Mouse (Mus musculus) liver, embryonic 13.5 days (tissue): ENCODE data around the gene Ucp2. TPM values are rescaled to one million over a fixed set of nuclear protein-coding genes. Genes with fewer than 3 reads are reported as not detected.
"Not testable (repeated sequence)": the region's sequence is repeated elsewhere in the genome, so short reads cannot be mapped to it uniquely, and the experiment has no call there.

ENCODE experiments used
- ATAC-seq: fragments of 200-750 bp; cut with Nextera tagmentation; 2 replicates; pipeline ENCODE4 v1.8.0; 2017; ENCODE audit warnings: low read depth, mild to moderate bottlenecking, moderate number of reproducible peaks, moderate library complexity
- DNase-seq: peaks from one replicate; pipeline ENCODE4 v3.0.0; 2022
- H3K27ac ChIP-seq: fragments of 300-500 bp; sonication (generic); 2 replicates; pipeline ENCODE4 v1.5.1; 2015; ENCODE audit warnings: moderate library complexity, mild to moderate bottlenecking, inconsistent platforms
- H3K27me3 ChIP-seq: fragments of 300-500 bp; sonication (generic); 2 replicates; pipeline ENCODE4 v1.6.1; 2015; ENCODE audit warnings: mild to moderate bottlenecking, inconsistent platforms
- H3K36me3 ChIP-seq: fragments of 300-500 bp; sonication (generic); 2 replicates; pipeline ENCODE4 v1.6.1; 2015; ENCODE audit warnings: mild to moderate bottlenecking, inconsistent platforms
- H3K4me1 ChIP-seq: fragments of 300-500 bp; sonication (generic); replicated peaks from 2 replicates; pipeline ENCODE4 v1.6.1; 2015; ENCODE audit warnings: inconsistent platforms
- H3K4me2 ChIP-seq: fragments of 300-500 bp; sonication (generic); 2 replicates; pipeline ENCODE4 v1.6.1; 2015; ENCODE audit warnings: inconsistent platforms, mild to moderate bottlenecking, moderate library complexity
- H3K4me3 ChIP-seq: fragments of 300-500 bp; sonication (generic); replicated peaks from 2 replicates; pipeline ENCODE4 v1.5.1; 2015; ENCODE audit warnings: mild to moderate bottlenecking, inconsistent platforms
- H3K9ac ChIP-seq: fragments of 300-500 bp; sonication (generic); 2 replicates; pipeline ENCODE4 v1.6.1; 2015; ENCODE audit warnings: mild to moderate bottlenecking, inconsistent platforms
- H3K9me3 ChIP-seq: fragments of 300-500 bp; sonication (generic); replicated peaks from 2 replicates; pipeline ENCODE4 v1.6.1; 2016; ENCODE audit warnings: inconsistent platforms
- WGBS: fragments of 180-500 bp; shearing (Covaris S2); methylation state at CpG from one replicate; pipeline ENCODE4 v1.1.7; 2015; ENCODE audit not compliant: insufficient replicate concordance; 5-methylcytosine and 5-hydroxymethylcytosine counted together
- polyA plus RNA-seq: library from polyadenylated mRNA; unstranded; fragments of >200 nt; fragmentation: Nextera tagmentation; extraction: Ambion mirVana; gene quantifications from 2 replicates; pipeline ENCODE4 v1.2.1, GENCODE M21; 2015

Gene Ucp2
- polyA plus RNA-seq, 1 experiment from 2014 or later: 673 TPM

- no peaks in the 10 kb centered on the region for H3K36me3 ChIP-seq
- peak; percentile 47 for ATAC-seq
- no peak overlapping the region for H3K4me2 ChIP-seq
- peaks cover 27% of the 10 kb centered on the region for H3K4me1 ChIP-seq
- H3K27me3 ChIP-seq: 0 out of 2 replicates have a peak, but pooled peaks cover 2% of the 10 kb centered on the region
- no peak overlapping the region for H3K27ac ChIP-seq
- H3K9me3 ChIP-seq: no peaks in the 10 kb centered on the region
- no peak for DNase-seq
- no peak overlapping the region for H3K9ac ChIP-seq
- WGBS: 51% methylated on average over 15 of the region's 15 CpGs
- no peak overlapping the region for H3K4me3 ChIP-seq
Measured at GRCm38 (mm10) chr7:100479823-100480164, 13.3 kb upstream of the Ucp2 start.

DNA sequence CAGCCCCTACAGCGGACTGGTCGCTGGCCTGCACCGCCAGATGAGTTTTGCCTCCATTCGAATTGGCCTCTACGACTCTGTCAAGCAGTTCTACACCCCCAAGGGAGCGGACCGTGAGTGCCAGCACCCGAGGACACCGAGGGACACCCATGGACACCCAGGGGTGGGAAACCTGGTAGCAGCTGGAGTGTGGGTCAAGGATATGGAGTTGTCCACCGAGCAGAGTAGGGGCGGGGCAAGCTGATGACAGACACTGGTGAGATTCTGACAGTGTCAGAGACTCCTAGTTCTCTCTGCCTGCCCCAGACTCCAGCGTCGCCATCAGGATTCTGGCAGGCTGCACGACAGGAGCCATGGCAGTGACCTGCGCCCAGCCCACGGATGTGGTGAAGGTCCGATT is 13.0 kb upstream of the Ucp2 start:
- Histone ChIP-seq H3K9ac (no peak overlapping the region), H3K4me3 (no peak overlapping the region), H3K4me2 (no peak overlapping the region), H3K27ac (no peak overlapping the region), H3K4me1 (peaks cover 29% of the 10 kb centered on the region), H3K27me3 (0 out of 2 replicates have a peak, but pooled peaks cover 2% of the 10 kb centered on the region), H3K36me3 (no peaks in the 10 kb centered on the region), H3K9me3 (no peaks in the 10 kb centered on the region)
- no peak for DNase-seq
- 73% methylated on average over 17 of the region's 17 CpGs for WGBS
- ATAC-seq: no peak

DNA sequence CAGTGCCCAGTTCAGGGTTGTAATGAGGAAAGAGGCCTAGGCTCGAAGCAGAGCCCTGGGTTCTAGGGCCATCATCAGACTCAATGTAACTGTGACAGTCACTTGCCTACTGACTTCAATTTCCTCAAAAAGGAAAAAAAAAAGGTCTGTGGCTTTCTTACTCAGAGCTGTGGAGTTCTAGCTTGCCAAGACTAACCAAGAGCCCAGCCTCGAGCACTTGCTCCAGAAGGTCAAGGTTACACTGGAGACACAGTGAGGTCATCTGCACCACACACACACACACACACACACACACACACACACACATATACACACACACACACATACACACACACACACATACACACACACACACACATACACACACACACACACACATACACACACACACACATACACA is 11.1 kb upstream of the Ucp2 start:
- H3K36me3 ChIP-seq, H3K27me3 ChIP-seq, DNase-seq, H3K27ac ChIP-seq, H3K9me3 ChIP-seq, H3K4me3 ChIP-seq, H3K4me2 ChIP-seq, H3K9ac ChIP-seq, ATAC-seq: not testable (repeated sequence)
- peaks cover 29% of the 10 kb centered on the region for H3K4me1 ChIP-seq
- WGBS: 58% methylated on average over 2 of the region's 2 CpGs

DNA sequence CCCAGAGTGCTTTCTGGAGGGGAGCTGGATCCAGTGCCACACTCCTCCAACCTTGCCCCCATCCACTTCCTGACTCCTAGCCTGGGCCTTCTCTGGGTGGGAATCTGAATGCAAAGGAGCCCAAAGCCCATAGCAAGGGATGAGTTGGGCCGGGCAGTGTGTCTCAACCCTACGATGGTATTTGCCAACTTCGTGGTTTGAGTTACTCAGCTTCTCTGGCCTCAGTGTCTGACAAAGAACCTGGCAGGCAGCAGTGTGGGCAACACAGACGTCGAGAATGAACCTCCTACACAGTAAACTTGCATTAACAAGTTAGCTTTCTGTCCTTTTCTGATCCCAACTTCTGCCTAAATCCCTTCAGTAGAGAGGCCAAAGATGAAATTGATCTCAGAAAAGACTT is 8.6 kb upstream of the Ucp2 start:
- H3K9ac ChIP-seq: no peak overlapping the region
- no peak for ATAC-seq
- 75% methylated on average over 5 of the region's 5 CpGs for WGBS

DNA sequence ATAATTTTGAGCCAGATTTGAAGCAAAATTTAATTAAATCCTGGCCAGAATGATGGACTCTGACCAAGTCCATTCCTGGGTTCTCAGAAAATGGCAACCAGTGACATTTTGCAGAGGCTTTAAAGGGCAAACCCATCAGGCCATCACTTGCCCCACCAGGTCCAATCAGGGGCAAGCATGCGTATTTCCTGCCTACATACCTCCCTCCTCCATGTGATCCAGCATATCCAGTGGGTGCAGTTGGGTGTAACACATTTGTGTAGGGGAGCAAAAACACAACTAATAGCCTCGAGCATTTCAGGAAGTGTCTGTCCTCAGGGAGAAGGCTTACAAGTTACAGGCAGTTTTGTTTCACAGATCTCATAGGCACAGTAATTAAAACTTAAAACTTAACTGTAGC is 5.8 kb upstream of the Ucp2 start:
- H3K9ac ChIP-seq: no peak overlapping the region
- peaks cover 30% of the 10 kb centered on the region for H3K4me1 ChIP-seq
- H3K36me3 ChIP-seq: no peaks in the 10 kb centered on the region
- no peak overlapping the region for H3K4me2 ChIP-seq
- WGBS: 46% methylated on average over 2 of the region's 2 CpGs
- no peak for ATAC-seq
- H3K4me3 ChIP-seq: no peak overlapping the region
- no peaks in the 10 kb centered on the region for H3K9me3 ChIP-seq
- DNase-seq: no peak
- H3K27me3 ChIP-seq: no peaks in the 10 kb centered on the region
- no peak overlapping the region for H3K27ac ChIP-seq

More for the DNA sequence above, 8.6 kb upstream of the Ucp2 start:
- Histone ChIP-seq H3K27me3 (no peaks in the 10 kb centered on the region), H3K36me3 (no peaks in the 10 kb centered on the region), H3K4me3 (no peak overlapping the region), H3K4me2 (no peak overlapping the region), H3K9me3 (no peaks in the 10 kb centered on the region), H3K4me1 (peaks cover 28% of the 10 kb centered on the region), H3K27ac (peak overlapping the region; percentile 25)
- DNase-seq: no peak

DNA sequence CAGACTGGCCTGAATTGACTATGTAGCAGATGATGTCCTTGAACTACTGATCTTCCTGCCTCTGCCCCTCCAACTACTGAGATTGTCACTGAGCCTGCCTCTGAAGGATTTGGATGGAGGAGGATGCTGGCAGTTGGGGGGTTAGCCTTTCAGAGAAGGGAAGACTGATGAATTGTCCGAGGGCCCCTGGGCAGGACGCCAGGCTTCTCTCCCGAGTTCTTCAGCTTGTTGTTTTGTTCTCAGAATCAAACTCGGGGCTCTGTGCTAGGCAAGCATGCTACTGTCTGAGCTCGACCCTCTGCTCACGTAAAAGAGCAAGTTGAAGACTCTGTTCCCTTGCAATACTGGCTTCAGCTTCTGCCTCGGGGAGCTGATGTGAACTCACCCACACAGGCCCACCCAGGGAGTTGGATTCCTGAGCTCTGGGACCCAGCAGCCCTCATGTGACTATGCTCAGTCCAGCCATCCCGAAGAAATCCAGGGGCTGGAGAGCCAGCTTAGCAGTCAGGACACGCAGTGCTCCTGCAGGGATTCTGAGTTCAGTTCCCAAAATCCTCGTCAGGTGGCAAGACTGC is 4.6 kb upstream of the Ucp2 start:
- no peak for DNase-seq
- no peaks in the 10 kb centered on the region for H3K27me3 ChIP-seq
- H3K9me3 ChIP-seq: no peaks in the 10 kb centered on the region
- peaks cover 32% of the 10 kb centered on the region for H3K4me1 ChIP-seq
- H3K4me3 ChIP-seq: no peak overlapping the region
- no peaks in the 10 kb centered on the region for H3K36me3 ChIP-seq
- ATAC-seq: no peak
- H3K9ac ChIP-seq: no peak overlapping the region
- H3K4me2 ChIP-seq: no peak overlapping the region
- 57% methylated on average over 10 of the region's 10 CpGs for WGBS
- no peak overlapping the region for H3K27ac ChIP-seq

- under 1% methylated on average over 36 of the region's 36 CpGs for WGBS
- ATAC-seq (peak; percentile 72), DNase-seq (no peak)
- Histone ChIP-seq H3K27ac (peak overlapping the region; percentile 94), H3K9ac (peak overlapping the region; percentile 98), H3K4me2 (peak overlapping the region; percentile 94), H3K36me3 (peaks cover 37% of the 10 kb centered on the region), H3K4me1 (peaks cover 49% of the 10 kb centered on the region), H3K27me3 (no peaks in the 10 kb centered on the region), H3K4me3 (peak overlapping the region; percentile 80), H3K9me3 (no peaks in the 10 kb centered on the region)
Measured at GRCm38 (mm10) chr7:100492391-100493116, 583 bp upstream of the Ucp2 start.

DNA sequence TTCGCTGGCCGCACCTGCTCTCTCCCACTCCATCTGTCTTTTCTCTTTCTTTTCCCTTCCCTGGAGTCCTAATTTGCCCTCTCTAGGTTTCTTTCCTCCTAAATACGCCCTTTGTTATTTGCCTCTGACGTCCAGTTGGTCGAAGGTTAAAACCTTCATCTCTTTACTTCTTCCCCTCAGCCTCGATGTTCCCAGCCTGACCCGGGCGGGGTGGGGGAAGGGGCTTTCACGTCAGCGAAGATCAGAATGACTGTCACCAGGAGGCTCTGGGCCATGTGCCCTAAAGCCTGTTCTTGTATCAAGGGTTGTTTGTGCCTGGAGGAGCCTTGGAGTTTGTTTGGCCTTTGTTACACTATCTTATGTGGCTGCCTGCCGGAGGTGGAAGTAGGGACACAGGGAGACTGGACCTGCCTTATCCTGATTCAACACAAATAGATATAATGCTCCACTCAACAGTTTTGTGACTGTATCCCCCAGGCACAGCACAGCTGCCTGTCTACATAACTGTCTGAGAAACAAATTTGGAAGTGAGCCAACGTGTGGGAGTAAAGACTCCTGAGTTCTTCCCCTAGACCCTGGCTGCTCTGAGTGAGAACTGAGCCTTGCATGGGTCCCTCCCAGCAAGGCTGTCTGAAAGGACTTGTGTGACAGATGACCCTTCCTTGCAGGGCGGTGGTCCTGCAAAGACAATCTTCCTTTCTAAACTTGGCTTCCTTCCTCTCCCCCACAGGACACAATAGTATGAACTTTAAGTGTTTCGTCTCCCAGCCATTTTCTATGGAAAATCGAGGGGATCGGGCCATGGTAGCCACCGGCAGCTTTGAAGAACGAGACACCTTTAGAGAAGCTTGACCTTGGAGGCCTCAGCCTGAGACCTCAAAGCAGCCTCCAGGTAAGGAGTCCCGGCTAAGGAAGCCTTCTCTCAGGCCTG is 612 bp downstream of the Ucp2 start:
- H3K9me3 ChIP-seq: no peaks in the 10 kb centered on the region
- H3K4me2 ChIP-seq: peak overlapping the region; percentile 94
- peak overlapping the region; percentile 98 for H3K9ac ChIP-seq
- H3K36me3 ChIP-seq: peaks cover 49% of the 10 kb centered on the region
- DNase-seq (peak; percentile 55), ATAC-seq (peak; percentile 3)
- H3K4me3 ChIP-seq: peak overlapping the region; percentile 80
- peak overlapping the region; percentile 94 for H3K27ac ChIP-seq
- H3K27me3 ChIP-seq: no peaks in the 10 kb centered on the region
- 15% methylated on average over 19 of the region's 19 CpGs for WGBS
- peaks cover 61% of the 10 kb centered on the region for H3K4me1 ChIP-seq

- Histone ChIP-seq H3K4me1 (peaks cover 67% of the 10 kb centered on the region), H3K4me3 (peak overlapping the region; percentile 80), H3K9ac (peak overlapping the region; percentile 98), H3K4me2 (peak overlapping the region; percentile 94), H3K36me3 (peaks cover 56% of the 10 kb centered on the region), H3K9me3 (no peaks in the 10 kb centered on the region), H3K27me3 (no peaks in the 10 kb centered on the region), H3K27ac (peak overlapping the region; percentile 94)
- 51% methylated on average over 7 of the region's 7 CpGs for WGBS
- ATAC-seq (no peak), DNase-seq (no peak)
Measured at GRCm38 (mm10) chr7:100494415-100494831, 1.3 kb downstream of the Ucp2 start.

- DNase-seq: no peak
- WGBS: 24% methylated on average over 8 of the region's 8 CpGs
- Histone ChIP-seq H3K9ac (peak overlapping the region; percentile 98), H3K36me3 (peaks cover 62% of the 10 kb centered on the region), H3K4me3 (peak overlapping the region; percentile 80), H3K27ac (peak overlapping the region; percentile 94), H3K9me3 (no peaks in the 10 kb centered on the region), H3K4me2 (peak overlapping the region; percentile 94), H3K27me3 (no peaks in the 10 kb centered on the region), H3K4me1 (peaks cover 73% of the 10 kb centered on the region)
- ATAC-seq: no peak
Measured at GRCm38 (mm10) chr7:100495042-100495441, 1.9 kb downstream of the Ucp2 start.

DNA sequence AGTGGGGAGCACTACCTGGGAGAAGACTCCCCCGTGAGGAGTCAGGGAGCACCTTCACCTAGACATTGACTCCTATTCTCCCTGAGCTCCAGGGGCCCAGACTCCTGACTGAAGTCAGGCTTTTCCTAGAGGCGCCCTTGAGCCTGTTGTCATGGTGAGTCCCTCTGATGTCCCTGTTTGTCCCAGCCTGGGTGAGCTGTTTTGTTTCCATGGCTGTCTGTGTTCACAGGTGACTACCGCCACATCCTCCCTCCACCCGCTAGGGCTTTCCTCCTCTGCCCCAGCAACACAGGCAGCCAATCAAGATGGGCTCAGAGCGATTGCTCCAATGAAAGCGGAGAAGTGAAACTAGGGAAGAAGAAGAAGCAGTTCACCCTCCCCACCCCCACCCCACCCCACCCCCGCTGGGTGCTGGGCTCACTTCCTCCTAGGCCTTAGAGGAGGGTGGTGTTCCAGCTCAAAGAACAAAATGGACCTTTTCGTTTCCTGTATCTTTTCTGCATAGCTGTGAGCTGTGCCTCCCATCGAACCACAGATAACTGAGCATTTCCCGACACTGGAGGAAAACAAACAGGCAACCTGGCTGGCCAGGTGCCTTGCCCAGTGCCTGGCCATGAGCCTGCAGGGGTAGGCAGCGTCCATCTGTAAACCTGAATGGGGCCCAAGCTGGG is 2.6 kb downstream of the Ucp2 start:
- H3K9me3 ChIP-seq: no peaks in the 10 kb centered on the region
- WGBS: 24% methylated on average over 11 of the region's 11 CpGs
- H3K4me2 ChIP-seq: peak overlapping the region; percentile 94
- H3K9ac ChIP-seq: peak overlapping the region; percentile 98
- ATAC-seq: peak; percentile 35
- H3K4me3 ChIP-seq: peak overlapping the region; percentile 80
- peak overlapping the region; percentile 94 for H3K27ac ChIP-seq
- peaks cover 80% of the 10 kb centered on the region for H3K4me1 ChIP-seq
- peaks cover 69% of the 10 kb centered on the region for H3K36me3 ChIP-seq
- H3K27me3 ChIP-seq: no peaks in the 10 kb centered on the region
- DNase-seq: peak; percentile 62
